Mouse (Mus musculus) midbrain, embryonic 14.5 days (tissue): Measurements from ENCODE around the gene Adam4. TPM values are rescaled to one million over a fixed set of nuclear protein-coding genes. Genes with fewer than 3 reads are reported as not detected.

Experiments used
- polyA plus RNA-seq: library from polyadenylated mRNA; unstranded; fragments of >200 nt; fragmentation: Nextera tagmentation; extraction: Ambion mirVana; gene quantifications from 2 replicates; pipeline ENCODE4 v1.2.1, GENCODE M21; 2014

Gene Adam4
- polyA plus RNA-seq, 1 experiment from 2014 or later = 0.70 TPM

Other genes with a start within 250 kb of the Adam4 start
- 6.1 and 6.8 TPM in 2 replicates for gene Slc8a3, start 88.8 kb downstream of the Adam4 start, polyA plus RNA-seq
- gene Gm4787, start 42.5 kb downstream of the Adam4 start, polyA plus RNA-seq = 0.32 and 0.39 TPM in 2 replicates
- 132 and 133 TPM in 2 replicates for gene Cox16, start 63.2 kb upstream of the Adam4 start, polyA plus RNA-seq
- 39.6 and 44.9 TPM in 2 replicates for gene Gm20498, start 111.0 kb upstream of the Adam4 start, polyA plus RNA-seq
- 32.9 and 35.5 TPM in 2 replicates for gene Synj2bp, start 111.0 kb upstream of the Adam4 start, polyA plus RNA-seq
- gene Adam21, start 146.5 kb upstream of the Adam4 start, polyA plus RNA-seq = 0.74 and 0.99 TPM in 2 replicates
- gene Med6, start 173.1 kb upstream of the Adam4 start, polyA plus RNA-seq = 43.9 and 50.7 TPM in 2 replicates
- gene Ttc9, start 209.3 kb upstream of the Adam4 start, polyA plus RNA-seq = 10.7 and 12.6 TPM in 2 replicates